ENCODE assay signal across 26 mouse cellular contexts in genomic region chr16:95579289-95579688, GRCm38 (mm10). TPM values are rescaled to one million over a fixed set of nuclear protein-coding genes. Genes with fewer than 3 reads are reported as not detected.
DNase-seq lines count a peak whose midpoint lies in the region; ATAC-seq and TF ChIP-seq lines count a peak whose summit lies in the region.
"Had no signal": no experiment of that assay in that cellular context is flagged by ENCODE, and none has a peak within 500 bp of the region (broad histone marks: within the 10 kb centered on the region; RNA-seq: fewer than 3 reads in every experiment).

No protein-coding gene starts in this region.

- TF ChIP-seq EP300 in liver, postnatal 0 days (IDR thresholded peaks at IDR 0.05; ENCODE audit: low read depth), result no peak

- no peaks in the 10 kb centered on the region for H3K4me1 ChIP-seq in liver, postnatal 0 days (ENCODE audit: insufficient read depth)
- no peaks in the 10 kb centered on the region for H3K4me1 ChIP-seq in liver, embryonic 11.5 days (replicated peaks; ENCODE audit: control insufficient read depth, insufficient read depth, low read length)
- H3K4me1 ChIP-seq: hindbrain, embryonic 13.5 days had no signal

- 0 out of 2 replicates have a peak overlapping the region, but pooled peaks have one; percentile 9 for H3K4me2 ChIP-seq in liver, postnatal 0 days (ENCODE audit: low read depth, low read length)
- no peak overlapping the region for H3K4me2 ChIP-seq in liver, embryonic 11.5 days
- H3K4me2 ChIP-seq: embryonic facial prominence, embryonic 12.5 days; embryonic facial prominence, embryonic 15.5 days; heart, embryonic 11.5 days; hindbrain, embryonic 13.5 days had no signal

- no peaks in the 10 kb centered on the region for H3K9me3 ChIP-seq in liver, postnatal 0 days (ENCODE audit: low read length)
- H3K9me3 ChIP-seq in liver, embryonic 11.5 days (ENCODE audit: control insufficient read depth, low read length), result no peaks in the 10 kb centered on the region
- H3K9me3 ChIP-seq: embryonic facial prominence, embryonic 12.5 days; embryonic facial prominence, embryonic 15.5 days; G1E; hindbrain, embryonic 10.5 days; hindbrain, embryonic 13.5 days had no signal

- TF ChIP-seq CTCF in liver, postnatal 0 days (IDR thresholded peaks at IDR 0.05; ENCODE audit: low read depth), result no peak

- H3K27ac ChIP-seq in liver, postnatal 0 days (ENCODE audit: low read depth), result no peak overlapping the region
- H3K27ac ChIP-seq in liver, embryonic 11.5 days (ENCODE audit: low read depth, low read length), result no peak overlapping the region
- H3K27ac ChIP-seq: embryonic facial prominence, embryonic 12.5 days; embryonic facial prominence, embryonic 15.5 days; gastrocnemius, adult 2 months; hindbrain, embryonic 10.5 days; hindbrain, embryonic 13.5 days had no signal

- H3K27me3 ChIP-seq in liver, postnatal 0 days (ENCODE audit: insufficient read depth, low read length), result peaks cover 10% of the 10 kb centered on the region
- H3K27me3 ChIP-seq in liver, embryonic 11.5 days (replicated peaks; ENCODE audit: control insufficient read depth, insufficient read depth, low read length), result peaks cover 14% of the 10 kb centered on the region

- peak; percentile 27 for DNase-seq in liver, postnatal 0 days
- no peak for DNase-seq in liver, embryonic 11.5 days (ENCODE audit: low spot score)
- DNase-seq in induced T-regulatory cell, adult 2 months (ENCODE audit: low read depth), result peak; percentile 23
- no peak for DNase-seq in layer of hippocampus, adult 11-12 months (ENCODE audit: low spot score)
- DNase-seq in left cerebral cortex, adult 11 months (ENCODE audit: low spot score), result no peak
- no peak for DNase-seq in thymus, postnatal 25 days
- DNase-seq: adrenal gland, adult 2 months; adrenal gland, postnatal 14 days; cerebellum, adult 11 months; cerebellum, adult 2 months; cerebellum, adult 9-11 months; cerebellum, postnatal 25 days; forebrain, postnatal 0 days; gastrocnemius, adult 2 months; gastrocnemius, postnatal 14 days; heart, adult 11 months had no signal

- no peak overlapping the region for H3K9ac ChIP-seq in liver, postnatal 0 days (replicated peaks)
- no peak overlapping the region for H3K9ac ChIP-seq in liver, embryonic 11.5 days (ENCODE audit: low read depth, low read length)
- H3K9ac ChIP-seq: embryonic facial prominence, embryonic 12.5 days; embryonic facial prominence, embryonic 15.5 days; forebrain, postnatal 0 days; hindbrain, embryonic 13.5 days had no signal

- ATAC-seq in liver, postnatal 0 days, result peak; percentile 45; the same call in 1 of the 2 replicates
- ATAC-seq in liver, embryonic 11.5 days (replicated peaks; ENCODE audit: low FRiP score), result no peak
- peak; percentile 91 for ATAC-seq in CD4-positive, CD25-positive, alpha-beta regulatory T cell, adult 4 months
- ATAC-seq: forebrain, embryonic 14.5 days; forebrain, postnatal 0 days; hindbrain, embryonic 16.5 days; Patski had no signal

- H3K36me3 ChIP-seq in liver, postnatal 0 days (replicated peaks; ENCODE audit: insufficient read depth, low read length), result no peaks in the 10 kb centered on the region
- no peaks in the 10 kb centered on the region for H3K36me3 ChIP-seq in liver, embryonic 11.5 days (ENCODE audit: control insufficient read depth, insufficient read depth, low read length)
- H3K36me3 ChIP-seq: embryonic facial prominence, embryonic 12.5 days; embryonic facial prominence, embryonic 15.5 days; G1E; hindbrain, embryonic 10.5 days; hindbrain, embryonic 13.5 days had no signal

- H3K4me3 ChIP-seq in liver, postnatal 0 days (ENCODE audit: low read depth, low read length), result no peak overlapping the region
- no peak overlapping the region for H3K4me3 ChIP-seq in liver, embryonic 11.5 days (ENCODE audit: low read depth, low read length)
- H3K4me3 ChIP-seq: embryonic facial prominence, embryonic 12.5 days; embryonic facial prominence, embryonic 15.5 days; gastrocnemius, adult 2 months; hindbrain, embryonic 10.5 days; hindbrain, embryonic 13.5 days had no signal

- 73% methylated on average over 4 of the region's 4 CpGs for WGBS in liver, postnatal 0 days (ENCODE audit: insufficient replicate concordance)
- 81% methylated on average over 4 of the region's 4 CpGs for WGBS in liver, embryonic 11.5 days

RNA-seq across cellular contexts. Expression of gene Erg, which starts 7.1 kb away (rescaled TPM):
- polyA plus RNA-seq in liver, postnatal 0 days (2015; fragmentation: Nextera tagmentation; extraction: Ambion mirVana), result 2.0 and 2.2 TPM in 2 replicates
- 2.2 and 3.8 TPM in 2 replicates for polyA plus RNA-seq in liver, embryonic 11.5 days (2014; fragmentation: Nextera tagmentation; extraction: Ambion mirVana)
- not detected for polyA plus RNA-seq in CD4-positive, CD25-positive, alpha-beta regulatory T cell, adult 4 months (2017; shearing (Covaris generic))
- polyA plus RNA-seq: Patski had no signal

Comparison
In these comparisons a context has a peak if more than half of its experiments do, and no peak if none do; other contexts are left out.
1. DNase-seq: peak in liver, postnatal 0 days (single experiment) and induced T-regulatory cell, adult 2 months (single experiment); none in liver, embryonic 11.5 days (single experiment), layer of hippocampus, adult 11-12 months (single experiment), left cerebral cortex, adult 11 months (single experiment) and thymus, postnatal 25 days (single experiment).